Mouse (Mus musculus) hindbrain, embryonic 14.5 days (tissue): Measurements from ENCODE around the gene Dcps. TPM values are rescaled to one million over a fixed set of nuclear protein-coding genes. Genes with fewer than 3 reads are reported as not detected.

ENCODE experiments used
- ATAC-seq: fragments of 200-750 bp; cut with Nextera tagmentation; 2 replicates; pipeline ENCODE4 v1.8.0; 2017; ENCODE audit warnings: moderate number of reproducible peaks, mild to moderate bottlenecking, moderate TSS enrichment, moderate library complexity; ENCODE audit not compliant: low FRiP score
- DNase-seq: peaks from one replicate; pipeline ENCODE4 v3.0.0-alpha.2; 2015; ENCODE audit warnings: low spot score
- H3K27ac ChIP-seq: fragments of 300-500 bp; sonication (generic); 2 replicates; pipeline ENCODE4 v1.5.1; 2014; ENCODE audit warnings: mild to moderate bottlenecking, moderate library complexity
- H3K27me3 ChIP-seq: fragments of 300-500 bp; sonication (generic); 2 replicates; pipeline ENCODE4 v1.6.1; 2014; ENCODE audit warnings: mild to moderate bottlenecking, low read length, mixed read lengths; ENCODE audit not compliant: control insufficient read depth, insufficient read depth
- H3K36me3 ChIP-seq: fragments of 300-500 bp; sonication (generic); replicated peaks from 2 replicates; pipeline ENCODE4 v1.6.1; 2014; ENCODE audit not compliant: control insufficient read depth, insufficient read depth
- H3K4me1 ChIP-seq: fragments of 300-500 bp; sonication (generic); replicated peaks from 2 replicates; pipeline ENCODE4 v1.6.1; 2014; ENCODE audit warnings: antibody characterized with exemption, low read length, mixed read lengths; ENCODE audit not compliant: control insufficient read depth, insufficient read depth
- H3K4me2 ChIP-seq: fragments of 300-500 bp; sonication (generic); replicated peaks from 2 replicates; pipeline ENCODE4 v1.6.1; 2014; ENCODE audit warnings: mild to moderate bottlenecking, moderate library complexity
- H3K4me3 ChIP-seq: fragments of 300-500 bp; sonication (generic); replicated peaks from 2 replicates; pipeline ENCODE4 v1.5.1; 2014; ENCODE audit warnings: mild to moderate bottlenecking, low read length
- H3K9ac ChIP-seq: fragments of 300-500 bp; sonication (generic); 2 replicates; pipeline ENCODE4 v1.6.1; 2014
- H3K9me3 ChIP-seq: fragments of 300-500 bp; sonication (generic); 2 replicates; pipeline ENCODE4 v1.6.1; 2016; ENCODE audit warnings: low read length; ENCODE audit not compliant: control insufficient read depth
- WGBS: fragments of 180-500 bp; shearing (Covaris S2); extraction: QIAGEN DNeasy Blood & Tissue Kit; methylation state at CpG from one replicate; pipeline ENCODE4 v1.1.7; 2014; 5-methylcytosine and 5-hydroxymethylcytosine counted together
- polyA plus RNA-seq: library from polyadenylated mRNA; unstranded; fragments of >200 nt; fragmentation: Nextera tagmentation; extraction: Ambion mirVana; gene quantifications from 2 replicates; pipeline ENCODE4 v1.2.1, GENCODE M21; 2014

The Dcps gene
- 71.6 and 74.4 TPM in 2 replicates for polyA plus RNA-seq

DNA sequence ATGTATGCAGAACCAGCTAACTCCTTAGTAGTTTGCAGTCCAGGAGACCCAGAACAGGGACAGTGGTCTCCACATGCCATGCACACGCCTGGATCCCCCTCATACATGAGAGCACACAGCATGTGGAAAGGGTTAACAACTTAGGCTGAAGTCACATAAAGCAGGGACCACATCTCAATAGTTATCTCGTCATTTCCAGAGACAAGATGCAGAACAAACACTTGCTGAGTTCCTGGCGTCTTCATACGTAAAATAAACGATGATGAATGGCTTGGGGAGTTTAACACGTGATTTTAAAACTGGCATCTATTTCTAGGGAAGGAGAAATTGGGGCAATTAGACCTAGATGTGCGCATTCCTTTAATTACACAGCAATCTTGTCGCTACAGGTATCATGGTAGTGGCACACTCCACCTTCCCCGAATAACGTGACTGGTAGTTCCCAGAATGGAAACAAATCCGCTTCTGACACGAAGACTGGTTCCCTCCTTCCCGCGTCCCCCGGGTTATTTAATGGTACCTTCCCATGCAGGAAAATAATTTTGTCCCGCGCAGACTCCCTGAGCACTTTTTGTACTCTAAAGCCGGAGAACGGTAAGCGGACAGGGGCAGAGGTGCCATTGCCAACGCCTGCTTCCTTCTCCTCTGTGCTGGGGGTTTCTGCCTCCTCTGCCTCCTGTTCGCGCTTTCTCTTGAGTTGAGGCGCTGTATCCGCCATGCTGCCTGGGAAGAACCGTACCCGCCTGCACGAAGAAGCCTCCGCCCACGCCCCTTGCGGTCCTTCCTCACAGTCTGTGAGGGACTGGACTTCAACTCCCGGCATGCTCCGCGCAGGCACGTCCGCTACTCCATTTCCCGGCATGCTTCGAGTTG is at the start of gene Dcps:
Dcps (minus strand) TSS at position 811 of the 873 bp plus-strand sequence.
- H3K4me1 ChIP-seq: peaks cover 10% of the 10 kb centered on the region
- DNase-seq (peak; percentile 93), ATAC-seq (peak; percentile 97)
- peak within 1 kb of the TSS; percentile 93 for H3K27ac ChIP-seq
- no peaks in the 10 kb centered on the region for H3K27me3 ChIP-seq
- H3K4me2 ChIP-seq: peak within 1 kb of the TSS; percentile 91
- under 1% methylated on average over 38 of the region's 38 CpGs for WGBS
- peak within 1 kb of the TSS; percentile 69 for H3K4me3 ChIP-seq
- H3K9ac ChIP-seq: peak within 1 kb of the TSS; percentile 67
- H3K9me3 ChIP-seq: no peaks in the 10 kb centered on the region
- peaks cover 6% of the 10 kb centered on the region; the same call in 1 of the 2 replicates for H3K36me3 ChIP-seq

DNA sequence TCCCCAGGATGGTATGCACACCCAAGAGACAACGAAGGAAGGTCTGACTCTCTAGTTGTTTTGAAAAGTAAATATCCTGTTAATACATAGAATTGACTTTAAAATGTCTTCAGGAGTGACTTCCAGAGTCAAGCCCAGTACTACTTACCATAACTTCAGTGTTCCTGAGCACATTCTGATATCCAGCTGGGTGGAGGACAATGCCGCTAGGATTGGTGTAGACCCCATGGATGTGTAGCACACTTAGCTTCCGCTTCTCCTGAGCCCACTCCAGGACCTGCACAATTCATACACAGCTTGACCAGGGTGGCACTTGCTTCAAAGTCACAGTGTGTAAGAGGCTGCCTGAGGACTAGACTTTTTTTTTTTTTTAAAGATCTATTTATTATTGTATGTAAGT is 47.6 kb upstream of the Dcps start:
- DNase-seq (no peak), ATAC-seq (no peak)
- Histone ChIP-seq H3K4me1 (no peaks in the 10 kb centered on the region), H3K4me2 (no peak overlapping the region), H3K27ac (no peak overlapping the region), H3K4me3 (no peak overlapping the region), H3K27me3 (no peaks in the 10 kb centered on the region), H3K9me3 (no peaks in the 10 kb centered on the region), H3K9ac (no peak overlapping the region), H3K36me3 (peaks cover 82% of the 10 kb centered on the region)
- 93% methylated on average over 3 of the region's 3 CpGs for WGBS

DNA sequence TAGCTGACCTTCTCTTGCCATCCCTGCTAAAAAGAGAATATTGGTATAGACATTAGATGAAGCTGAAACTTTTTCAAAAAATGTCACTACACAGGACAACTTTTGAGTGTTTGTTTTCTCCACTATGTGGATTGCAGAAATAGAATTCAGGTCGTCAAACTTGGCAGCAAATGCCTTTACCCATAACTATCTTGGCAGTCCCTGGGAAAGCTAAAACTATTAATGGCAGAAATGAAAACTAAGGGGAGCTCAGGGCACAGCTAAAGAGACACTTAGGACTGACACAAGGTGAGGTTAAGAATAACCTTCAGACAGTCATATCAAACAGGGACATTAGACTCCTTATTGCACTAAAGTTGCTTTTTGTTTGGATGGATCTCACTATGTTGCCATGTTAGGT is 42.1 kb upstream of the Dcps start:
- no peak overlapping the region for H3K9ac ChIP-seq
- no peak overlapping the region for H3K27ac ChIP-seq
- H3K4me2 ChIP-seq: no peak overlapping the region
- DNase-seq (no peak), ATAC-seq (no peak)
- no peaks in the 10 kb centered on the region for H3K4me1 ChIP-seq
- H3K4me3 ChIP-seq: no peak overlapping the region
- 81% methylated on average over 1 of the region's 1 CpGs for WGBS
- no peaks in the 10 kb centered on the region for H3K9me3 ChIP-seq
- no peaks in the 10 kb centered on the region for H3K27me3 ChIP-seq
- peaks cover 92% of the 10 kb centered on the region for H3K36me3 ChIP-seq

- peaks cover 59% of the 10 kb centered on the region for H3K36me3 ChIP-seq
Observed at GRCm38 (mm10) chr9:35211573-35212511, 36.0 kb upstream of the Dcps start.

DNA sequence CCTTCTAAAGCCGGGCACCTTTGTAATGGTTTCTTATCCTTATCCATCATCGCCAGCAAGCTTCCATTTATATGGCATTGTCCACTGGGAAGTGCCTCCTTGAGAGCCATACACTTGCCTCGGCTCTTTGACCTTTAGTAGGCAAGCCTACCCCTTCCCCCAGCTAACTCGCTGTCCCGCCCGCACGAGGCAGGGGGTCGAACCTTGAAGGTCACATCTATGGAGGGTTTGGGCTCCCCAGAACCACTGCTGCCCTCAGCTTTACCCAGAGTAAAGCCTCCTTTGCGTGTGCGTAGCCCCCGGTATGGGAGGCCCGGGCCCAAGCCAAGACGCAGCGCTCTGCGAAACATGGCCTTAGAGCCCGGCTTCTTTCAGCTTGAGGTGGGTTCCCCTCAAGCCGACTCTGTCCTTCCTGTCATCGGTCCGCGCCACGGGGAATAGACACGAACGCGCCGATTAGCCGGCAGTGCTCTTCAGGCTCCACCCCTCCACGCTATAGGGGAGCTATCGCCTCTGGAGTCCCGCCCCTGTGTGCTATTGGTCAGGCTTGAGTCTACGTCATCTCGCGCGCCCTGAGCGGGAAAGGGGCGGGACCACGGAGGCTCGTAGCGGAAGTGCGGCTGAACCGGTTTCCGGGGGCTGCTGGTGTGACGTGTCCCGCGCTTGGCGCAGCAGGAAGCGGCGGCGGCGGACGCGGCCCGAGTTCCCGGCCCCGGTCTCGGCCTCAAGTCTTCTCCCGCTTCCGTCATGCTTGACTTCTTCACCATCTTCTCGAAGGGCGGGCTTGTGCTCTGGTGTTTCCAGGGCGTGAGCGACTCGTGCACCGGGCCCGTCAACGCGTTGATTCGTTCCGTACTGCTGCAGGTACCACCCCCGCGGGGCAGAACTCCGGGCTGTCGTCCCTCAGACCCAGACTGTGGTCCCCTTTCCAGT is 34.9 kb upstream of the Dcps start, which contains the start of gene Foxred1:
Foxred1 (minus strand) TSS at position 514 of the 933 bp plus-strand sequence.
- peak within 1 kb of the TSS; percentile 97 for H3K4me2 ChIP-seq
- peak within 1 kb of the TSS; percentile 80 for H3K4me3 ChIP-seq
- H3K9me3 ChIP-seq: no peaks in the 10 kb centered on the region
- peaks cover 60% of the 10 kb centered on the region for H3K36me3 ChIP-seq
- ATAC-seq: peak; percentile 100
- under 1% methylated on average over 72 of the region's 72 CpGs for WGBS
- peak; percentile 99 for DNase-seq
- H3K4me1 ChIP-seq: peaks cover 18% of the 10 kb centered on the region
- peak within 1 kb of the TSS; percentile 93 for H3K27ac ChIP-seq
- H3K9ac ChIP-seq: peak within 1 kb of the TSS; percentile 81
- no peaks in the 10 kb centered on the region for H3K27me3 ChIP-seq

More at GRCm38 (mm10) chr9:35211573-35212511, 36.0 kb upstream of the Dcps start:
- no peaks in the 10 kb centered on the region for H3K27me3 ChIP-seq
- WGBS: 37% methylated on average over 26 of the region's 26 CpGs
- peak; percentile 29 for DNase-seq
- H3K9ac ChIP-seq: peak overlapping the region; percentile 81
- no peaks in the 10 kb centered on the region for H3K9me3 ChIP-seq
- peak overlapping the region; percentile 97 for H3K4me2 ChIP-seq
- H3K4me3 ChIP-seq: peak overlapping the region; percentile 80
- H3K4me1 ChIP-seq: peaks cover 18% of the 10 kb centered on the region
- 0 out of 2 replicates have a peak, but pooled peaks have one; percentile 2 for ATAC-seq
- H3K27ac ChIP-seq: peak overlapping the region; percentile 76

DNA sequence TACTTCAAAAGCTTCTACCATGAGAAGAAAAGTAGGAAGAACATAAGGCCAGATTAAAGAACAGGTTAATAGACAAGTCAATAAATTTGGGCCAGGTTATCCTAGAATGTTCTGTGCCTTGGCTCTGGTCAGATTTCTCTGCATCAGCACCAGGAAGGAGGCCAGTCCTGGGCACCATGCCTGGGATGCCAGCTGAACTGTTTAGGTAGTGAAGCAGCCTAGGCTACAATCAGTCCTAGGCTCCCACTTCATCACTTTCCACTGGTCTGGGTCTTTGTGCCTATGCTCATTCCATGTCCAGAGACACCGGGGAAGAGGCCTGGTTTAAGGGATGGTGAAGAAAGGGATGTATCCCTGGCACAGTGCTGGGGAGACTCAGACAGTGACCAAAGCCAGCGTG is 28.6 kb upstream of the Dcps start:
- peaks cover 52% of the 10 kb centered on the region for H3K36me3 ChIP-seq
- WGBS: 97% methylated on average over 2 of the region's 2 CpGs
- peaks cover 9% of the 10 kb centered on the region; the same call in 1 of the 2 replicates for H3K4me1 ChIP-seq

GRCm38 (mm10) chr9:35203536-35203935 is 27.7 kb upstream of the Dcps start:
- DNase-seq (no peak), ATAC-seq (no peak)
- 77% methylated on average over 3 of the region's 3 CpGs for WGBS
- Histone ChIP-seq H3K27ac (no peak overlapping the region), H3K4me1 (peaks cover 9% of the 10 kb centered on the region; the same call in 1 of the 2 replicates), H3K36me3 (peaks cover 47% of the 10 kb centered on the region), H3K9me3 (no peaks in the 10 kb centered on the region), H3K4me3 (no peak overlapping the region), H3K27me3 (no peaks in the 10 kb centered on the region), H3K9ac (no peak overlapping the region), H3K4me2 (no peak overlapping the region)

More for the DNA sequence above, 28.6 kb upstream of the Dcps start:
- Histone ChIP-seq H3K4me2 (no peak overlapping the region), H3K9ac (no peak overlapping the region), H3K27me3 (no peaks in the 10 kb centered on the region), H3K4me3 (no peak overlapping the region), H3K27ac (no peak overlapping the region), H3K9me3 (no peaks in the 10 kb centered on the region)
- ATAC-seq (no peak), DNase-seq (no peak)

DNA sequence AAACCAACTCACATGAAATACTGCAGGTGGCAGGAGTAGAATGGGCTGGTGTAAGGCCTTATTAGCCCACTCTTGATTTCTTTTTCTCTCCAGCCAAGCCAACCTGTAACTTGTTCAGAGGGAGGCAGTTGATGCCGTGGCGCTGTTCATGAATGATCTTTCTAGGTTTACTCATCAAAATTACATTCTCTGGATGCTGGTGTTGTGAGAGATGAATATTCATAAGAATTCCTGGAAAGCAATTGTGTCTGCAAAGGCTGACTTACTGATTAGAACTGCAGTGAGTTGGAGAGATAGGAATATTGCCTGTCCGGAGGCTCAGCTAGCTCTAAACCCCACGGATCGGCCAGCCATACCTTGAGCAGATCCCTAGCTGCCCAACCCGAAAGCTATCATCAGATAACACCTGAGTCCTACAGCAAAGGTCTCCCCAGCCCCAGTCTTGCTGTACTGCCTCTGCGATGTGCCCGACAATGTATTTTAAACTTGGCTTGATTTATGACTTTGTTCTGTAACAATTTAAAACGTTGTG is 24.7 kb upstream of the Dcps start:
- Histone ChIP-seq H3K4me1 (peaks cover 9% of the 10 kb centered on the region; the same call in 1 of the 2 replicates), H3K4me2 (peak overlapping the region; percentile 75), H3K4me3 (peak overlapping the region; percentile 49), H3K9me3 (no peaks in the 10 kb centered on the region), H3K36me3 (peaks cover 21% of the 10 kb centered on the region), H3K27me3 (no peaks in the 10 kb centered on the region), H3K9ac (peak overlapping the region; percentile 62; the same call in 1 of the 2 replicates), H3K27ac (peak overlapping the region; percentile 46; the same call in 1 of the 2 replicates)
- ATAC-seq (no peak), DNase-seq (no peak)
- WGBS: 54% methylated on average over 9 of the region's 9 CpGs
